Mouse (Mus musculus) neural tube, embryonic 12.5 days (tissue): ENCODE measurements around the gene Fbxo10. TPM values are rescaled to one million over a fixed set of nuclear protein-coding genes. Genes with fewer than 3 reads are reported as not detected.
"Not testable (repeated sequence)": the region's sequence is repeated elsewhere in the genome, so short reads cannot be mapped to it uniquely, and the experiment has no call there.

Experiments used
- ATAC-seq: fragments of 200-750 bp; cut with Nextera tagmentation; 2 replicates; pipeline ENCODE4 v1.8.0; 2017; ENCODE audit warnings: low read depth, mild to moderate bottlenecking, moderate TSS enrichment, moderate library complexity; ENCODE audit not compliant: low FRiP score
- H3K27ac ChIP-seq: fragments of 300-500 bp; sonication (generic); 2 replicates; pipeline ENCODE4 v1.5.1; 2016
- H3K27me3 ChIP-seq: fragments of 300-500 bp; sonication (generic); replicated peaks from 2 replicates; pipeline ENCODE4 v1.6.1; 2016; ENCODE audit warnings: mild to moderate bottlenecking
- H3K36me3 ChIP-seq: fragments of 300-500 bp; sonication (generic); 2 replicates; pipeline ENCODE4 v1.6.1; 2016; ENCODE audit warnings: mild to moderate bottlenecking
- H3K4me1 ChIP-seq: fragments of 300-500 bp; sonication (generic); 2 replicates; pipeline ENCODE4 v1.6.1; 2016
- H3K4me2 ChIP-seq: fragments of 300-500 bp; sonication (generic); replicated peaks from 2 replicates; pipeline ENCODE4 v1.6.1; 2016; ENCODE audit warnings: mild to moderate bottlenecking
- H3K4me3 ChIP-seq: fragments of 300-500 bp; sonication (generic); 2 replicates; pipeline ENCODE4 v1.5.1; 2016
- H3K9ac ChIP-seq: fragments of 300-500 bp; sonication (generic); 2 replicates; pipeline ENCODE4 v1.6.1; 2016; ENCODE audit warnings: mild to moderate bottlenecking
- H3K9me3 ChIP-seq: fragments of 300-500 bp; sonication (generic); 2 replicates; pipeline ENCODE4 v1.6.1; 2016; ENCODE audit warnings: mild to moderate bottlenecking
- WGBS: fragments of 180-500 bp; shearing (Covaris S2); methylation state at CpG from one replicate; pipeline ENCODE4 v1.1.7; 2016; 5-methylcytosine and 5-hydroxymethylcytosine counted together
- polyA plus RNA-seq: library from polyadenylated mRNA; unstranded; fragments of >200 nt; fragmentation: Nextera tagmentation; extraction: Ambion mirVana; gene quantifications from 2 replicates; pipeline ENCODE4 v1.2.1, GENCODE M21; 2016

The Fbxo10 gene
- polyA plus RNA-seq, 1 experiment from 2014 or later: 16.0 TPM

DNA sequence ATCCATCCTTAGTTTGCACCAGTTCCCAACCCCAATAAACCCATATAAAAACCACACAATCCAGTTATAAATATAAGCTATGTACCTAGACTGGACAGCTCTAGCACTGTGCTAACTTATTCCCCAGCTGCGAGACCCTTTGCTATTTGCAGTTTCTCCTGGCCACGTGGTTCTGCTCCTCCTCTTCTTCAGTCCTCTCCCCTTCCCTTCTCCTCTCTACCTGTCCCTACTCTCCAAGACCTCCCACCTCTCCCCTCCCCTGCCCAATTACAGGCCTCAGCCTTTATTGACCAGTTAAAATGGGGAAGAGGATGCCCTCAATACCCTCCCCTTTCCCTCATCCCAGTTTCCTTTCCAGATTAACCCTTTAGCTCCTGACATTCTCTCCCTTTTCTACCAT, 70.9 kb downstream of the Fbxo10 start:
- Histone ChIP-seq H3K27me3 (no peaks in the 10 kb centered on the region), H3K9me3 (no peaks in the 10 kb centered on the region), H3K4me2 (peak overlapping the region; percentile 79), H3K4me1 (peaks cover 22% of the 10 kb centered on the region), H3K4me3 (peak overlapping the region; percentile 56), H3K9ac (no peak overlapping the region), H3K36me3 (no peaks in the 10 kb centered on the region), H3K27ac (no peak overlapping the region)
- no peak for ATAC-seq
- 8% methylated on average over 2 of the region's 2 CpGs for WGBS

DNA sequence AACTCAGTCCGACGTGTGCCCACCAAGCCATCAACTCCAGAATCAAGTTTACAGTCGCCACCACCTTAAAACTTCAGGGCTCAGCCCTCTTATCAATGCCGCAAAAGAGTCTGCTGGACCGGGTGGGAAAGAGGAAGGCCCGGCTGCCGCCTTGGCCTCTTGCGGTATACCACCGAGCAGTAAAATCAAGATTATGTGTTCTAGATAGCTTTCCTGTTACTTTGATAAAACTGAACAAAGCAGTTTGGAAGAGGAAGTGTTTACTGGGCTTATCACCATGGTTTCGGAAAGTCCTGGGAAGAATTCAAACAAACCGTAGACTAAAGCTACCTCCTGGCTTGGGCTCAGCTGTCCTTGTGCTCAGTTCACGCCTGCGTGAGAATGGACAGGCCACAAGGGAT, 71.4 kb downstream of the Fbxo10 start:
- Histone ChIP-seq H3K9me3 (no peaks in the 10 kb centered on the region), H3K9ac (peak overlapping the region; percentile 64), H3K4me1 (peaks cover 22% of the 10 kb centered on the region), H3K36me3 (no peaks in the 10 kb centered on the region), H3K27me3 (no peaks in the 10 kb centered on the region), H3K4me2 (peak overlapping the region; percentile 79), H3K27ac (0 out of 2 replicates have a peak overlapping the region, but pooled peaks have one; percentile 6), H3K4me3 (peak overlapping the region; percentile 56)
- ATAC-seq: no peak
- 1% methylated on average over 13 of the region's 13 CpGs for WGBS

DNA sequence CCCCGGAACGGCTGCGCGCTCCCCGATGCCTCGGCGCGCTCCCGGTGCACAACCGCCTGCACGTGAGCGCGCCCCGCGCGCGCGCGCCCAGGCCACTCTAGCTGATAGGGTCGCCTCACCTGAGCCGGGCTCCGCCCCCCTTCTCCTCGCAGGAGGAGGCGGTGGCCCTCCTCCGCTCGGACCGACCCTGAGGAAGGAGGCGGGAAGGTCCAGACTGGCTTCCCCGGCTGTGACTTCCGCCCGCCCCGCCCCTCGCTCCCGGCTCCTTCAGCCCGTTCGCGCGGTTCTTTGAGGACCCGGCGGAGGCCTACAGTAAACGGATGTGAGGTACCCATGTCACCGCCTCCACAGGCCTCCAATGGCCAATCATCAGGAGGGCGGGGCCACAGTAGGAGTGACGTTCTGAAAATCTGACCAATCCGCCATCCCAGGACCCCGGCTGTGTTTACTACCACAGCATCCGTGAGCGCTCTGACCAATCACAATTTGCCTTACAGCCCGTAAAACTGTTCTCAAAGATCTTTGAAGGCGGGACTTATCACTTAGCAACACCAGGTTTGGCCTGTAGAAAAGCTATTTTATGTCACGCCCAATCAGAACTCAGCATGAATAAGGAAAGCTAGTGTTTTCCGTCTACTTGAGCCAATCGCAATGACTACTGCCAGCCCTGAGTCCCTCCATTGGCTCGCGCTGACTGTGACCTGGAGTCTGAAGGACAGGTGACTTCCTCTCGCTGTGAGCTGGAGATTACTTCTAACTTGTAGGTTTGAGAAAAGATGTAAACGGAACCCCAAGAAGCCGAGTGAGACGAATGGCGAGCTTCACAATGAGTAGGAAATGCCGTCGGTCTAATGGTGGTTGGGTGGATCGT, 72.1 kb downstream of the Fbxo10 start, which contains the start of gene Zbtb5:
TSS of gene Zbtb5 (minus strand) at position 308 of the 871 bp plus-strand sequence.
- Histone ChIP-seq H3K27ac (peak within 1 kb of the TSS; percentile 86), H3K9me3 (no peaks in the 10 kb centered on the region), H3K4me1 (peaks cover 22% of the 10 kb centered on the region), H3K27me3 (no peaks in the 10 kb centered on the region), H3K4me2 (peak within 1 kb of the TSS; percentile 79), H3K36me3 (no peaks in the 10 kb centered on the region), H3K4me3 (peak within 1 kb of the TSS; percentile 76), H3K9ac (peak within 1 kb of the TSS; percentile 85)
- WGBS: under 1% methylated on average over 62 of the region's 63 CpGs
- peak; percentile 99 for ATAC-seq

DNA sequence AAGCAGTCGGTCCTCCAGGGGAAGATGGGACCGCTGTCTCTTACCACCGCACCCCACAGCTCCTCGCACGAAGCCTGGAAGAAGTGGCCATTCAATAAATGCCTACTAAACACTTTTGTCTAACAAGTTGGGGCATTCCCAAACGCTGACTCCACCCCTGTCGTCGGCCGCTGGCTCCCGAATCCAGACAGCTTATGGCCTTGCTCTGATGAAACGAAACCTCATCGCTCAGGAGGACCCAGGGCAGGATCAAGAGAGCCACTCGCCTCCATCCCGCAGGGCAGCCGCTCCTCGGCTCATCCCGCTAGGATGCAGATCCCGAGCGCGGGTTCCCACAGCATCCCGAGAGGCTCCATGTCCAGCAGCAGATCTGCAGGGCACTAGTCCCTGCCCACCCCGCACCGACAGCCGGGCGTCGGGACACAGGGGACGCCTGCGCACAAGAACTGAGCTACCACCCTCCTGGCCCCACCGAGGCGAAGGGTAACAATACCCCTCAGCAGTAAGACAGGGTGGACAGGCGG, 72.8 kb downstream of the Fbxo10 start:
- Histone ChIP-seq H3K4me1 (peaks cover 22% of the 10 kb centered on the region), H3K9me3 (no peaks in the 10 kb centered on the region), H3K36me3 (no peaks in the 10 kb centered on the region), H3K27ac (peak overlapping the region; percentile 86), H3K4me2 (peak overlapping the region; percentile 73), H3K4me3 (peak overlapping the region; percentile 76), H3K27me3 (no peaks in the 10 kb centered on the region), H3K9ac (peak overlapping the region; percentile 85)
- ATAC-seq: peak; percentile 80
- WGBS: under 1% methylated on average over 31 of the region's 31 CpGs

DNA sequence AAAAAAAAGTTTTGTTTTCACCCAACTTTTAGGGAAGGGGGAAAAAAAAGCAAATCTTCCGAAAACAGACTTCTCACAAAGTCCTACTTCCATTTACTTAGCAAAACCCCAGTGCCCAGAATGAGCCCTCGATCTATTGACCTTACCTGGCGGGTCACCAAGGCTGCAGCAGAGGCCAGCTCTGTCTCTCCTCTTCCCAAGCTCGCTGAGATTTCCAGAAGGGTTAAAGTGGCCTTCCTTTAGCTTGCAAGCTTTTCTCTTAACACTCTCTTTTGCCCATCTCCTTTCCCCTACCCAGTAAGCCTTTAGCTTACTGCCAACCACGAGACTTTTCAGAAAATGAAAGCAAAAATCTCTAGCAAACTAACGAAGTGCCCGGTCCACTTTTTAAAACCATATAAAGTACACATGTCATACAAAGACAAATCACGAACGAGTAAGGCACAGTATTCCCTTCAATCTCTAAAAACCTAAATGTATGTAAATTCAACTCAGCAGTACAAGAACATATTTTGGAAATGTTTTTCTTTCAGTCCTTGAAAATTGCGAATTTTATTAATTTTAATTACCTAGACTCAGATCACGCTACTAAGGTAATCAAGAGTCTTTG, 73.5 kb downstream of the Fbxo10 start:
- H3K4me1 ChIP-seq: peaks cover 22% of the 10 kb centered on the region
- no peak for ATAC-seq
- no peaks in the 10 kb centered on the region for H3K27me3 ChIP-seq
- no peak overlapping the region for H3K27ac ChIP-seq
- 13% methylated on average over 11 of the region's 11 CpGs for WGBS
- no peaks in the 10 kb centered on the region for H3K9me3 ChIP-seq
- H3K9ac ChIP-seq: peak overlapping the region; percentile 85
- H3K4me2 ChIP-seq: peak overlapping the region; percentile 73
- no peaks in the 10 kb centered on the region for H3K36me3 ChIP-seq
- peak overlapping the region; percentile 76 for H3K4me3 ChIP-seq

DNA sequence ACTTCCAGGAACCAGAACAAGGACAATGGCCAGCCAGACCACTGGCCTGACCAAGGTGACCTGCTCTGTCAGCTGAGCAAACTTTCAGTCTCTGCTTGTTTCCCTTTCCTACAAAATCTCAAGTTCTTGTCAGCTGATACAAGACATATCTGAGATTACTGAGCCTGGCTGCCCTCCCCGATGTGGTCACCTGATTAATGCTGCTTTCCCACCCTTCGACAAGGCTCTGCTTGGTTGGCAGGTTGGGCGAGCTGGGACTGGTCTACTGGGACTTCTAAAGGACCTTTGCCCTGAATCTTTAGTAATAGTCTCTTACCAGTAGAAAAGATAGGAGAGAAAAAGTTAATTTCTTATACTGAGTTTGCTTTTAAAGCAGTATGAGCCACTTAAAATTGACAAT, 79.0 kb downstream of the Fbxo10 start:
- 90% methylated on average over 3 of the region's 3 CpGs for WGBS
- H3K27me3 ChIP-seq: no peaks in the 10 kb centered on the region
- ATAC-seq: no peak
- no peak overlapping the region for H3K4me3 ChIP-seq
- H3K27ac ChIP-seq: no peak overlapping the region
- no peaks in the 10 kb centered on the region for H3K9me3 ChIP-seq
- no peak overlapping the region for H3K4me2 ChIP-seq
- no peak overlapping the region for H3K9ac ChIP-seq
- H3K4me1 ChIP-seq: peaks cover 9% of the 10 kb centered on the region; the same call in 1 of the 2 replicates
- H3K36me3 ChIP-seq: no peaks in the 10 kb centered on the region

DNA sequence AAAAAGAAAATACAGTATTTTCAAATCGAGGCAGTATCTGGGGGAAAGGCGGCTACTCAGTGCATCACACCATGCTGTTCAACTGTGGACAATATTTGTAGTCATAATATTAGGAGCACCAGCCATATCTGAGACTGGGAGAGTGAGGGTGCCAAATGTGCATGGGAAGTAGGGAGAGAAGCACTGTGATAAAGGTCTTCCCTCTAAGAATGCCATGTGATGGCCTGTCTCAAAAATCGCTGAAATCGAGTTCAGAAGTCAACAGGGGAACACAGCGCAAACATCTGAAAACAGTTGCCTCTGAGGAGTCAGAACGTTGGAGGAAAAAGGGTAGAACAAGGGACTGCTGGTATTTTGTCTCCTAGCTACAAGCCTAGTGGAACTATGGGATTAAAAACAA, 84.4 kb downstream of the Fbxo10 start:
- Histone ChIP-seq H3K4me2 (no peak overlapping the region), H3K27me3 (no peaks in the 10 kb centered on the region), H3K27ac (no peak overlapping the region), H3K4me3 (no peak overlapping the region), H3K9me3 (no peaks in the 10 kb centered on the region), H3K4me1 (0 out of 2 replicates have a peak, but pooled peaks cover 3% of the 10 kb centered on the region), H3K36me3 (peaks cover 2% of the 10 kb centered on the region), H3K9ac (no peak overlapping the region)
- WGBS: 92% methylated on average over 6 of the region's 6 CpGs
- ATAC-seq: no peak

DNA sequence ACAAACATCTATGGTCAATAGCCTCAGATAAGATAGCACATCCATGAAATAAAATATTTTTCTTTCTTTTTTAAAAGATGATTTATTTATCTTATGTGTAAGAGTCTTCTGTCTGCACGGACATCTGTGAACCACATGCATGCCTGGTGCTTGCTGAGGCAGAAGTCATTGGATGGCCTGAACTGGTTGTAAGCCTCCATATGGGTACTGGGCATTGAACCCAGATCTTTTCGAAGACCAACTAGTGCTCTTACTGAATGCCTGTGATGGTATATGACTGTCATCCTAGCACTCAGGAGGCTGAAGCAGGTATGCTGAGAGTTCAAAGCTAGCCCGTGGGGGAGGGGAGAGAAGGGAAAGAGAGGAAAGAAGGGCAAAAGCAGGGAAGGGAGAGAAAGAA, 86.3 kb downstream of the Fbxo10 start:
- Histone ChIP-seq H3K4me3 (no peak overlapping the region), H3K4me2 (no peak overlapping the region), H3K27me3 (no peaks in the 10 kb centered on the region), H3K27ac (no peak overlapping the region), H3K4me1 (0 out of 2 replicates have a peak, but pooled peaks cover 3% of the 10 kb centered on the region), H3K9ac (no peak overlapping the region), H3K9me3 (no peaks in the 10 kb centered on the region), H3K36me3 (peaks cover 17% of the 10 kb centered on the region)
- 67% methylated on average over 3 of the region's 3 CpGs for WGBS
- ATAC-seq: no peak

DNA sequence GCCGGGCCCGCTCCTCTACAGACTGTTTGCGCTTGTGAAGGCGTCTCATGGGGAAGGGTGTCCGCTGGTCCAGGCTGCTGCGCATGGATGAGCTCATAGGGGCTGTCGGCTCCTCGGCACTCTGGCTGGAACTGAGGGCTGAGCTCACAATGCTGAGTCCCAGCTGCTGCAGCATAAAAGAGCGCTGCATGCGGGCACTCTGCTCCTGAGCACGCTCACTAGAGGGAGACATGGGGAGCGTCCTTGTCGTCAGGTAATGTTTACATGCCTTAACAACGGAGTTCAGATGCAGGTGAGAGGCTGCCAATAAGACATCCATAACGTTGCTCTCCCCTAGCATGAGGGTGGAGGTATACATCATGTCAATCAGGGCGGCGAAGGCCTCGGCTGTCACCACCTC, 89.6 kb downstream of the Fbxo10 start:
- ATAC-seq: no peak
- no peaks in the 10 kb centered on the region for H3K9me3 ChIP-seq
- H3K27me3 ChIP-seq: no peaks in the 10 kb centered on the region
- WGBS: 91% methylated on average over 18 of the region's 18 CpGs
- H3K4me1 ChIP-seq: 0 out of 2 replicates have a peak, but pooled peaks cover 3% of the 10 kb centered on the region
- no peak overlapping the region for H3K9ac ChIP-seq
- H3K4me3 ChIP-seq: no peak overlapping the region
- H3K27ac ChIP-seq: no peak overlapping the region
- no peak overlapping the region for H3K4me2 ChIP-seq
- H3K36me3 ChIP-seq: peaks cover 41% of the 10 kb centered on the region

DNA sequence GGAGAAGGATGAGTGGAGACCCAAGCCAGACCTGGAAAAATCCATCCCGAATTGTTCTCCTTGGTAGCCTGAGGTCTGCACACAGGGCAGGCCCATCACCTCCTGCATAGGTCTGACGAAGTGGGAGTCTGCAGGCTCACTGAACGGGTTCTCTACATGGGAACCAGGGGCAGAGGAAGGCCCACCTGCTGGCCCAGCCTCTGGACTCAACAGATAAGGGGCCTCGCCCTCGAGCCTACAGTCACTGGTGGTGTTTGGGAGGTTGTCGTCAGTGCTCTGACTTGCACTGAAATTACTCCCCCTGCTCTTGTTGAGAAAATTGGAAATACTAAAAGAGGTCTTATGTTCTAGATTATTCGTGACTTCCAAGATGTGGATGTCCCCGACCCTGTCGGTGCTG, 90.6 kb downstream of the Fbxo10 start:
- 92% methylated on average over 9 of the region's 9 CpGs for WGBS
- H3K27ac ChIP-seq: no peak overlapping the region
- H3K9me3 ChIP-seq: no peaks in the 10 kb centered on the region
- no peak for ATAC-seq
- no peak overlapping the region for H3K4me3 ChIP-seq
- no peak overlapping the region for H3K4me2 ChIP-seq
- H3K9ac ChIP-seq: no peak overlapping the region
- no peaks in the 10 kb centered on the region for H3K27me3 ChIP-seq
- H3K4me1 ChIP-seq: 0 out of 2 replicates have a peak, but pooled peaks cover 3% of the 10 kb centered on the region
- peaks cover 48% of the 10 kb centered on the region for H3K36me3 ChIP-seq

DNA sequence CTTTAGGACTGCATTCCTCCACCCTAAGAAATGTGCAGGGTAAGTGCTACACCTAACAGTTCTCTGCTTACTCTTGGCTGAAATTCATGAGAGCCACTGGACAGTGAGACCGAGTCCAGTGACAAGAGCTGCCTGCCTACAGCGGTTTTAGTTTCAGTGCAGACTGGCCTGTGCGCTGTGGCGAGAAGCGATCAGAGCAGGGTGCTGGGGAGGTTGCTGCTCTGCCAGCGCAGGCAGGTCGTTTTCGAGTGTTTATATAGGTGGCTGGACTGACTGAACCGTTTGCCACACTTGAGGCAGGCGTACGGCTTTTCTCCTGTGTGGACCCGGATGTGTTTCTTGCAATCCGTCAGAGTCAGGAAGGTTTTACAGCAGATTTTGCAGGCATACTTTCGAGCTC, 91.2 kb downstream of the Fbxo10 start:
- peaks cover 54% of the 10 kb centered on the region for H3K36me3 ChIP-seq
- H3K4me2 ChIP-seq, ATAC-seq, H3K27ac ChIP-seq, H3K4me3 ChIP-seq, H3K27me3 ChIP-seq, H3K9me3 ChIP-seq, H3K4me1 ChIP-seq, H3K9ac ChIP-seq: not testable (repeated sequence)
- WGBS: 87% methylated on average over 14 of the region's 14 CpGs

DNA sequence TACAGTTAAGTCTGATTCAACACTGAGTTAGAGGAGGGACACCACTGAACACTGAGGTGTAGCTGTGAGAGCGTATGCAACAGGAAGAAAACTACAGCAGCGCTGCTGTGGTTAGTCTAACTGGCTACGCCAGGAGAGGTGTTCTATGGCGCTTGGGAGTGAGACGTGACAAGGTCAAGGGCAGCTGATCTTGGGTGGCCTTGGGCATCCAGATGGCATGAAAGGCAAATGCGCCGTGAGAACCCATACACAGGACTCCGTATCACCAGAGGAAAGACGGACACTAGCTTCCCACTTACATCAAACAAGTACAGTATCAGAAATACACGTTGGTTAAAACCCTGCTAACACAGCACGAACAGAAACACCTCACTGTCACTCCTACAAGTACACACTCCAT, 92.1 kb downstream of the Fbxo10 start:
- not testable (repeated sequence) for H3K4me2 ChIP-seq, H3K9ac ChIP-seq, H3K4me3 ChIP-seq, H3K4me1 ChIP-seq, ATAC-seq, H3K9me3 ChIP-seq, H3K27me3 ChIP-seq, H3K27ac ChIP-seq
- 93% methylated on average over 11 of the region's 11 CpGs for WGBS
- peaks cover 55% of the 10 kb centered on the region for H3K36me3 ChIP-seq
